Mouse (Mus musculus): Measurements from ENCODE around the gene Trmt6. TPM values are rescaled to one million over a fixed set of nuclear protein-coding genes. Genes with fewer than 3 reads are reported as not detected.

Gene Trmt6
- polyA plus RNA-seq (2015; fragmentation: Nextera tagmentation; extraction: Ambion mirVana), result 24.5 and 38.0 TPM in 2 replicates

GRCm38 (mm10) chr2:132815608-132816314 is at the start of gene Trmt6, which contains the start of gene Mcm8:
Trmt6 (minus strand) TSS chr2:132816055.
Mcm8 (plus strand) TSS chr2:132816141.

GRCm38 (mm10) chr2:132846407-132847358 is 30.8 kb upstream of the Trmt6 start, which contains the start of gene Crls1:
Crls1 (plus strand) TSS chr2:132846666.

GRCm38 (mm10) chr2:132780978-132781377 is 34.9 kb downstream of the Trmt6 start, which contains the start of gene Chgb:
Chgb (plus strand) TSS chr2:132781278.

Other genes with a start within 250 kb of the Trmt6 start
- 41.5 and 51.7 TPM in 2 replicates for gene Gpcpd1, start 228.3 kb downstream of the Trmt6 start, polyA plus RNA-seq (2015; fragmentation: Nextera tagmentation; extraction: Ambion mirVana)
- 20.7 and 29.1 TPM in 2 replicates for gene Shld1, start 129.1 kb downstream of the Trmt6 start, polyA plus RNA-seq (2015; fragmentation: Nextera tagmentation; extraction: Ambion mirVana)
- gene Chgb, start 34.8 kb downstream of the Trmt6 start, polyA plus RNA-seq (2015; fragmentation: Nextera tagmentation; extraction: Ambion mirVana), result 401 and 1,045 TPM in 2 replicates
- 4.3 and 6.7 TPM in 2 replicates for gene Mcm8, start 86 bp upstream of the Trmt6 start, polyA plus RNA-seq (2015; fragmentation: Nextera tagmentation; extraction: Ambion mirVana)
- 52.5 and 60.1 TPM in 2 replicates for gene Crls1, start 30.6 kb upstream of the Trmt6 start, polyA plus RNA-seq (2015; fragmentation: Nextera tagmentation; extraction: Ambion mirVana)
- 9.1 and 12.7 TPM in 2 replicates for gene Lrrn4, start 64.8 kb upstream of the Trmt6 start, polyA plus RNA-seq (2015; fragmentation: Nextera tagmentation; extraction: Ambion mirVana)
- 0.80 and 0.86 TPM in 2 replicates for gene Fermt1, start 129.9 kb upstream of the Trmt6 start, polyA plus RNA-seq (2015; fragmentation: Nextera tagmentation; extraction: Ambion mirVana)

All from adrenal gland, postnatal 0 days (tissue).